Mouse (Mus musculus) megakaryocyte, embryonic 14.5 days (primary cell): ENCODE results near the gene Gpr25. TPM values are rescaled to one million over a fixed set of nuclear protein-coding genes. Genes with fewer than 3 reads are reported as not detected.

Experiments used
- H3K27me3 ChIP-seq: replicated peaks from 2 replicates; pipeline ENCODE3; 2012; ENCODE audit warnings: inconsistent platforms
- H3K36me3 ChIP-seq: replicated peaks from 2 replicates; pipeline ENCODE3; 2012; ENCODE audit warnings: low read length, inconsistent platforms, mixed read lengths
- H3K4me1 ChIP-seq: 2 replicates; pipeline ENCODE4 v1.6.1; 2012; ENCODE audit warnings: inconsistent platforms
- H3K4me3 ChIP-seq: replicated peaks from 2 replicates; pipeline ENCODE3; 2012; ENCODE audit warnings: moderate library complexity, mild to moderate bottlenecking, inconsistent platforms
- H3K9me3 ChIP-seq: 2 replicates; pipeline ENCODE4 v1.6.1; 2012; ENCODE audit warnings: inconsistent platforms
- FLI1 ChIP-seq: IDR thresholded peaks from 2 replicates; pipeline ENCODE4 v1.6.1; 2012; ENCODE audit warnings: low read length, inconsistent platforms, mixed read lengths
- GATA1 ChIP-seq: IDR thresholded peaks from 3 replicates; pipeline ENCODE4 v1.6.1; 2012; ENCODE audit warnings: mixed read lengths, low read length, inconsistent platforms, borderline replicate concordance
- polyA plus RNA-seq: library from polyadenylated mRNA; stranded (reverse); fragments of >175 nt; gene quantifications from 2 replicates; pipeline ENCODE4 v1.2.3, GENCODE M21; 2012; ENCODE audit warnings: low replicate concordance; ENCODE audit not compliant: insufficient read depth

Gene Gpr25
- polyA plus RNA-seq = not detected in 2 replicates

GRCm38 (mm10) chr1:136260635-136261238 lies at the start of gene Gpr25:
TSS of gene Gpr25 (minus strand) at chr1:136260873.
- Histone ChIP-seq H3K4me1 (peaks cover 11% of the 10 kb centered on the region), H3K36me3 (no peaks in the 10 kb centered on the region), H3K4me3 (peak within 1 kb of the TSS; percentile 80), H3K9me3 (no peaks in the 10 kb centered on the region), H3K27me3 (peaks cover 86% of the 10 kb centered on the region)
- no peak for TF ChIP-seq GATA1
- no peak for TF ChIP-seq FLI1

- TF ChIP-seq FLI1 = no peak
- no peak for TF ChIP-seq GATA1
Observed at GRCm38 (mm10) chr1:136309193-136309592, 48.5 kb upstream of the Gpr25 start.

GRCm38 (mm10) chr1:136306424-136306823 lies 45.8 kb upstream of the Gpr25 start:
- Histone ChIP-seq H3K27me3 (peaks cover 20% of the 10 kb centered on the region), H3K4me3 (no peak overlapping the region), H3K36me3 (no peaks in the 10 kb centered on the region), H3K9me3 (peaks cover 5% of the 10 kb centered on the region), H3K4me1 (no peaks in the 10 kb centered on the region)
- TF ChIP-seq GATA1 (no peak), FLI1 (no peak)

More at GRCm38 (mm10) chr1:136309193-136309592, 48.5 kb upstream of the Gpr25 start:
- peaks cover 5% of the 10 kb centered on the region for H3K9me3 ChIP-seq
- H3K36me3 ChIP-seq = no peaks in the 10 kb centered on the region
- no peaks in the 10 kb centered on the region for H3K4me1 ChIP-seq
- H3K4me3 ChIP-seq = no peak overlapping the region
- H3K27me3 ChIP-seq = peaks cover 22% of the 10 kb centered on the region

GRCm38 (mm10) chr1:136293961-136294360 lies 33.3 kb upstream of the Gpr25 start:
- no peaks in the 10 kb centered on the region for H3K36me3 ChIP-seq
- no peaks in the 10 kb centered on the region for H3K4me1 ChIP-seq
- no peaks in the 10 kb centered on the region for H3K9me3 ChIP-seq
- peaks cover 20% of the 10 kb centered on the region for H3K27me3 ChIP-seq
- TF ChIP-seq FLI1 = no peak
- no peak for TF ChIP-seq GATA1
- H3K4me3 ChIP-seq = no peak overlapping the region

GRCm38 (mm10) chr1:136289803-136290202 lies 29.1 kb upstream of the Gpr25 start:
- H3K9me3 ChIP-seq = no peaks in the 10 kb centered on the region
- no peaks in the 10 kb centered on the region for H3K36me3 ChIP-seq
- peaks cover 12% of the 10 kb centered on the region for H3K27me3 ChIP-seq
- TF ChIP-seq GATA1 (no peak), FLI1 (no peak)
- H3K4me3 ChIP-seq = no peak overlapping the region
- no peaks in the 10 kb centered on the region for H3K4me1 ChIP-seq

GRCm38 (mm10) chr1:136277366-136277765 lies 16.7 kb upstream of the Gpr25 start:
- Histone ChIP-seq H3K4me1 (no peaks in the 10 kb centered on the region), H3K27me3 (peaks cover 35% of the 10 kb centered on the region), H3K4me3 (no peak overlapping the region), H3K9me3 (no peaks in the 10 kb centered on the region), H3K36me3 (no peaks in the 10 kb centered on the region)
- TF ChIP-seq FLI1 (no peak), GATA1 (no peak)

GRCm38 (mm10) chr1:136268224-136268623 lies 7.6 kb upstream of the Gpr25 start:
- no peak for TF ChIP-seq GATA1
- Histone ChIP-seq H3K4me1 (no peaks in the 10 kb centered on the region), H3K4me3 (no peak overlapping the region), H3K36me3 (no peaks in the 10 kb centered on the region), H3K9me3 (no peaks in the 10 kb centered on the region), H3K27me3 (peaks cover 42% of the 10 kb centered on the region)

GRCm38 (mm10) chr1:136266127-136266526 lies 5.5 kb upstream of the Gpr25 start:
- Histone ChIP-seq H3K4me1 (no peaks in the 10 kb centered on the region), H3K27me3 (peaks cover 49% of the 10 kb centered on the region), H3K36me3 (no peaks in the 10 kb centered on the region), H3K9me3 (no peaks in the 10 kb centered on the region), H3K4me3 (no peak overlapping the region)
- no peak for TF ChIP-seq FLI1
- TF ChIP-seq GATA1 = no peak

GRCm38 (mm10) chr1:136263355-136263754 lies 2.7 kb upstream of the Gpr25 start:
- Histone ChIP-seq H3K4me3 (no peak overlapping the region), H3K9me3 (no peaks in the 10 kb centered on the region), H3K27me3 (peaks cover 74% of the 10 kb centered on the region), H3K36me3 (no peaks in the 10 kb centered on the region), H3K4me1 (peaks cover 11% of the 10 kb centered on the region)
- TF ChIP-seq GATA1 = no peak
- TF ChIP-seq FLI1 = no peak

GRCm38 (mm10) chr1:136259893-136260634 lies 609 bp downstream of the Gpr25 start:
- Histone ChIP-seq H3K4me3 (peak overlapping the region; percentile 80), H3K36me3 (no peaks in the 10 kb centered on the region), H3K4me1 (peaks cover 16% of the 10 kb centered on the region), H3K27me3 (peaks cover 86% of the 10 kb centered on the region), H3K9me3 (no peaks in the 10 kb centered on the region)
- TF ChIP-seq GATA1 (no peak), FLI1 (no peak)

GRCm38 (mm10) chr1:136259543-136259892 lies 1.2 kb downstream of the Gpr25 start:
- no peak overlapping the region for H3K4me3 ChIP-seq
- TF ChIP-seq GATA1 = no peak
- no peak for TF ChIP-seq FLI1
- H3K9me3 ChIP-seq = no peaks in the 10 kb centered on the region
- no peaks in the 10 kb centered on the region for H3K36me3 ChIP-seq
- H3K4me1 ChIP-seq = peaks cover 20% of the 10 kb centered on the region
- H3K27me3 ChIP-seq = peaks cover 91% of the 10 kb centered on the region
